Mouse (Mus musculus): ENCODE data around the gene Sox9. TPM values are rescaled to one million over a fixed set of nuclear protein-coding genes. Genes with fewer than 3 reads are reported as not detected.

Sox9 gene
- 59.2 and 65.4 TPM in 2 replicates for polyA plus RNA-seq (2012; rRNA removed)

GRCm38 (mm10) chr11:112781994-112782356 lies at the start of gene Sox9:
TSS of gene Sox9 (plus strand) at chr11:112782224.

